Mouse (Mus musculus): ENCODE data around the gene Ackr3. TPM values are rescaled to one million over a fixed set of nuclear protein-coding genes. Genes with fewer than 3 reads are reported as not detected.

Gene Ackr3
- polyA plus RNA-seq, 1 experiment from 2014 or later: 29.4 TPM

DNA sequence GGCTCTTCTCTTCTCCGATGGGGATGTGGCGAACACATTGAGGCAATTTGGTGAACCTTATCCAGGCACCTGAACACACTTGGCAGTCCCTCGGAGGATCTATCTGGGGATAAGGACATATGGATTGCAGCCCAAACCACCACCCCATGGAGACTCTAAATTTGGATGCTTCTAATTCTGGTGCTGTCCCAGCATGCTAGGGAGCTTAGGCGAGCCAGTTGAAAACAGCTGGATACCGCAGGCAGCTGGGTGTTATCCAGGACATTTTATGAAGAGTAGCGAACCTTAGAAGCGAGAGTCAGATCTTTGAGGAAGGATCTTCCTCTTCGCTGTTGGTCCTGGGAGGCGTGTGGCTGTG lies 4.7 kb downstream of the Ackr3 start:
- Histone ChIP-seq H3K9me3 (ENCODE audit: control insufficient read depth, low read length) (no peaks in the 10 kb centered on the region), H3K9ac (ENCODE audit: low read length) (peak overlapping the region; percentile 21; the same call in 1 of the 2 replicates), H3K4me1 (ENCODE audit: control insufficient read depth, insufficient read depth, low read length) (peaks cover 38% of the 10 kb centered on the region), H3K4me3 (ENCODE audit: low read depth, low read length) (peak overlapping the region; percentile 67), H3K27me3 (ENCODE audit: control insufficient read depth, insufficient read depth, low read length) (no peaks in the 10 kb centered on the region), H3K36me3 (ENCODE audit: control insufficient read depth, insufficient read depth, low read length) (no peaks in the 10 kb centered on the region), H3K4me2 (peak overlapping the region; percentile 68), H3K27ac (ENCODE audit: low read depth, low read length) (peak overlapping the region; percentile 56)
- ATAC-seq (ENCODE audit: low FRiP score) (no peak), DNase-seq (ENCODE audit: low spot score, missing footprints) (no peak)
- WGBS: 74% methylated on average over 9 of the region's 9 CpGs

DNA sequence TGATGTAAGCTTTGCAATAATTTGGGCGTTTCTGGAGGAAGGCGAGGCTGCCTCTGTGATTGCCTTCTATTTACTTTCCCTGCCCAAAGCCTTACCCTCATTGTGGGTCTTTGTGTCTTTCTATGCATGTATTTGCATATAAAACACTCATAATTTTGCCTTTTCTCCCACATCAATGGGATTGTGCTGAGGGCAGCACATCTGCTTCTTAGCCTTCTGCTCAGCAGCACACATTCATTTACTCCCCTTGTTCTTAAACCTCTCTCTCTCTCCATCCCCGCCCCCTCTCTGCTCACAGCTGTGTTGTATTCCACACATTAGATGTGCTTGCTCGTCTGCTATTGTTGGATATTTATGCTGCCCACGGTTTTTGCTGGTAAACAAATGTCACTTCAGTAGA lies 5.3 kb downstream of the Ackr3 start:
- peak; percentile 30; the same call in 1 of the 2 replicates for ATAC-seq (ENCODE audit: low FRiP score)
- peaks cover 3% of the 10 kb centered on the region for H3K36me3 ChIP-seq (ENCODE audit: control insufficient read depth, insufficient read depth, low read length)

GRCm38 (mm10) chr1:90209741-90210140 lies 6.0 kb downstream of the Ackr3 start:
- peaks cover 32% of the 10 kb centered on the region for H3K4me1 ChIP-seq (ENCODE audit: control insufficient read depth, insufficient read depth, low read length)
- H3K9ac ChIP-seq (ENCODE audit: low read length): no peak overlapping the region
- H3K27ac ChIP-seq (ENCODE audit: low read depth, low read length): no peak overlapping the region
- no peaks in the 10 kb centered on the region for H3K27me3 ChIP-seq (ENCODE audit: control insufficient read depth, insufficient read depth, low read length)
- no peaks in the 10 kb centered on the region for H3K9me3 ChIP-seq (ENCODE audit: control insufficient read depth, low read length)
- no peak overlapping the region for H3K4me2 ChIP-seq
- WGBS: 89% methylated on average over 2 of the region's 2 CpGs
- no peak for DNase-seq (ENCODE audit: low spot score, missing footprints)
- H3K4me3 ChIP-seq (ENCODE audit: low read depth, low read length): no peak overlapping the region
- H3K36me3 ChIP-seq (ENCODE audit: control insufficient read depth, insufficient read depth, low read length): peaks cover 10% of the 10 kb centered on the region
- ATAC-seq (ENCODE audit: low FRiP score): no peak

More for the DNA sequence above, 5.3 kb downstream of the Ackr3 start:
- H3K4me3 ChIP-seq (ENCODE audit: low read depth, low read length): no peak overlapping the region
- H3K4me1 ChIP-seq (ENCODE audit: control insufficient read depth, insufficient read depth, low read length): peaks cover 36% of the 10 kb centered on the region
- no peaks in the 10 kb centered on the region for H3K9me3 ChIP-seq (ENCODE audit: control insufficient read depth, low read length)
- peak; percentile 73 for DNase-seq (ENCODE audit: low spot score, missing footprints)
- H3K27me3 ChIP-seq (ENCODE audit: control insufficient read depth, insufficient read depth, low read length): no peaks in the 10 kb centered on the region
- 63% methylated on average over 5 of the region's 5 CpGs for WGBS
- peak overlapping the region; percentile 12; the same call in 1 of the 2 replicates for H3K4me2 ChIP-seq
- H3K9ac ChIP-seq (ENCODE audit: low read length): no peak overlapping the region
- H3K27ac ChIP-seq (ENCODE audit: low read depth, low read length): peak overlapping the region; percentile 56; the same call in 1 of the 2 replicates

GRCm38 (mm10) chr1:90210346-90210745 lies 6.6 kb downstream of the Ackr3 start:
- no peak overlapping the region for H3K4me2 ChIP-seq
- 92% methylated on average over 6 of the region's 6 CpGs for WGBS
- H3K27ac ChIP-seq (ENCODE audit: low read depth, low read length): no peak overlapping the region
- no peak overlapping the region for H3K9ac ChIP-seq (ENCODE audit: low read length)
- no peaks in the 10 kb centered on the region for H3K27me3 ChIP-seq (ENCODE audit: control insufficient read depth, insufficient read depth, low read length)
- peaks cover 32% of the 10 kb centered on the region for H3K4me1 ChIP-seq (ENCODE audit: control insufficient read depth, insufficient read depth, low read length)
- no peak for ATAC-seq (ENCODE audit: low FRiP score)
- H3K9me3 ChIP-seq (ENCODE audit: control insufficient read depth, low read length): no peaks in the 10 kb centered on the region
- no peak overlapping the region for H3K4me3 ChIP-seq (ENCODE audit: low read depth, low read length)
- no peak for DNase-seq (ENCODE audit: low spot score, missing footprints)
- peaks cover 10% of the 10 kb centered on the region for H3K36me3 ChIP-seq (ENCODE audit: control insufficient read depth, insufficient read depth, low read length)

DNA sequence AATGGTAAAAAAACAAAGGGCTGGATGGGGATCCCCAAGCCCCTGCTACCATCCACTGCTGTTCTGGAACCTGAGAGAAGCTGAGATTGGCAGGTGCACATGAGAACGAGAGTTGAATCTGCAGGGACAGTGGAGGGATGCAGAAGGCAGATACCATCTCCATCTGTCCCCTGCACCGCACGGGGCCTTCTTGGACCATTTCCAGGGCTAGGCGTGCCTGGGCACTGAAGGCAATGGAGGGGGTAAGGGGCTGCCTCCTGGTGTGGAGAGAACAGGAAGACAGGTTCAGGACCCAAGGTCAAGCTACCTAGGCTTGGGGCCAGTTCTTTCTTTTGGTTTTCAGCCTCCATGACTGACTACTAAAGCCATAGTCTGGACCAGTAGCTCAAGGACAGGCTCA lies 7.0 kb downstream of the Ackr3 start:
- peaks cover 32% of the 10 kb centered on the region for H3K4me1 ChIP-seq (ENCODE audit: control insufficient read depth, insufficient read depth, low read length)
- no peak for ATAC-seq (ENCODE audit: low FRiP score)

GRCm38 (mm10) chr1:90212376-90212775 lies 8.6 kb downstream of the Ackr3 start:
- H3K4me2 ChIP-seq: no peak overlapping the region
- H3K36me3 ChIP-seq (ENCODE audit: control insufficient read depth, insufficient read depth, low read length): peaks cover 10% of the 10 kb centered on the region
- H3K27ac ChIP-seq (ENCODE audit: low read depth, low read length): no peak overlapping the region
- DNase-seq (ENCODE audit: low spot score, missing footprints): no peak
- no peak overlapping the region for H3K9ac ChIP-seq (ENCODE audit: low read length)
- 90% methylated on average over 6 of the region's 6 CpGs for WGBS
- ATAC-seq (ENCODE audit: low FRiP score): no peak
- no peaks in the 10 kb centered on the region for H3K9me3 ChIP-seq (ENCODE audit: control insufficient read depth, low read length)
- no peaks in the 10 kb centered on the region for H3K27me3 ChIP-seq (ENCODE audit: control insufficient read depth, insufficient read depth, low read length)
- no peak overlapping the region for H3K4me3 ChIP-seq (ENCODE audit: low read depth, low read length)
- H3K4me1 ChIP-seq (ENCODE audit: control insufficient read depth, insufficient read depth, low read length): peaks cover 19% of the 10 kb centered on the region

More for the DNA sequence above, 7.0 kb downstream of the Ackr3 start:
- no peak for DNase-seq (ENCODE audit: low spot score, missing footprints)
- no peaks in the 10 kb centered on the region for H3K27me3 ChIP-seq (ENCODE audit: control insufficient read depth, insufficient read depth, low read length)
- no peak overlapping the region for H3K27ac ChIP-seq (ENCODE audit: low read depth, low read length)
- no peak overlapping the region for H3K4me2 ChIP-seq
- H3K36me3 ChIP-seq (ENCODE audit: control insufficient read depth, insufficient read depth, low read length): peaks cover 10% of the 10 kb centered on the region
- H3K9me3 ChIP-seq (ENCODE audit: control insufficient read depth, low read length): no peaks in the 10 kb centered on the region
- H3K9ac ChIP-seq (ENCODE audit: low read length): no peak overlapping the region
- WGBS: 90% methylated on average over 4 of the region's 4 CpGs
- H3K4me3 ChIP-seq (ENCODE audit: low read depth, low read length): no peak overlapping the region

DNA sequence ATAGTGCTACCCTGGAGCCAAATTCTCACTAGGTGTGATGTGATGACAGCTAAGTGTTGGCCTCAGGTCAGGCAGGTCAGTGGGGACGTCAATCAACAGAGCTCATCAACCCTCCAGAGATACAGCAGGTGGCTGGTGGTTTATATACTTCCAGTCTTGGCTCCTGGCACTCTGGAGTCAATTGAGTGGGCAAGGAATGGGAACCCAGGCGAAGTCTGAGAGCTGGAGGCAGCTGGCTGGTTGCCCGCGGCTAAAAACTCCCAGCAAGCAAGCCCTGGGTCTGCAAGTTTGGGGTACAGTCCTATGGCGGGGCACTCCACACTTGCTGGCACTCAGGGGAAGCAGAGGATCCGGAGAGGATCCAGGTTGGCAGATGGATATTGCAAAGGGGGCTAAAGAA lies 9.1 kb downstream of the Ackr3 start:
- Histone ChIP-seq H3K4me2 (no peak overlapping the region), H3K27me3 (ENCODE audit: control insufficient read depth, insufficient read depth, low read length) (no peaks in the 10 kb centered on the region), H3K27ac (ENCODE audit: low read depth, low read length) (no peak overlapping the region), H3K4me1 (ENCODE audit: control insufficient read depth, insufficient read depth, low read length) (peaks cover 14% of the 10 kb centered on the region), H3K36me3 (ENCODE audit: control insufficient read depth, insufficient read depth, low read length) (peaks cover 10% of the 10 kb centered on the region), H3K9me3 (ENCODE audit: control insufficient read depth, low read length) (peaks cover 3% of the 10 kb centered on the region; the same call in 1 of the 2 replicates), H3K4me3 (ENCODE audit: low read depth, low read length) (no peak overlapping the region), H3K9ac (ENCODE audit: low read length) (no peak overlapping the region)
- ATAC-seq (ENCODE audit: low FRiP score) (no peak), DNase-seq (ENCODE audit: low spot score, missing footprints) (no peak)
- 92% methylated on average over 6 of the region's 6 CpGs for WGBS

DNA sequence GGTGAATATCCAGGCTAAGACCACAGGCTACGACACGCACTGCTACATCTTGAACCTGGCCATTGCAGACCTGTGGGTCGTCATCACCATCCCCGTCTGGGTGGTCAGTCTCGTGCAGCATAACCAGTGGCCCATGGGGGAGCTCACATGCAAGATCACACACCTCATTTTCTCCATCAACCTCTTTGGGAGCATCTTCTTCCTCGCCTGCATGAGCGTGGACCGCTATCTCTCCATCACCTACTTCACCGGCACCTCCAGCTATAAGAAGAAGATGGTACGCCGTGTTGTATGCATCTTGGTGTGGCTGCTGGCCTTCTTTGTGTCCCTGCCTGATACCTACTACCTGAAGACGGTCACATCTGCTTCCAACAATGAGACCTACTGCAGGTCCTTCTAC lies 10.2 kb downstream of the Ackr3 start:
- Histone ChIP-seq H3K4me1 (ENCODE audit: control insufficient read depth, insufficient read depth, low read length) (peaks cover 4% of the 10 kb centered on the region; the same call in 1 of the 2 replicates), H3K27ac (ENCODE audit: low read depth, low read length) (no peak overlapping the region), H3K36me3 (ENCODE audit: control insufficient read depth, insufficient read depth, low read length) (peaks cover 10% of the 10 kb centered on the region), H3K27me3 (ENCODE audit: control insufficient read depth, insufficient read depth, low read length) (no peaks in the 10 kb centered on the region), H3K4me3 (ENCODE audit: low read depth, low read length) (no peak overlapping the region), H3K9ac (ENCODE audit: low read length) (no peak overlapping the region), H3K9me3 (ENCODE audit: control insufficient read depth, low read length) (peaks cover 6% of the 10 kb centered on the region; the same call in 1 of the 2 replicates), H3K4me2 (no peak overlapping the region)
- WGBS: 96% methylated on average over 12 of the region's 12 CpGs
- DNase-seq (ENCODE audit: low spot score, missing footprints) (no peak), ATAC-seq (ENCODE audit: low FRiP score) (no peak)

DNA sequence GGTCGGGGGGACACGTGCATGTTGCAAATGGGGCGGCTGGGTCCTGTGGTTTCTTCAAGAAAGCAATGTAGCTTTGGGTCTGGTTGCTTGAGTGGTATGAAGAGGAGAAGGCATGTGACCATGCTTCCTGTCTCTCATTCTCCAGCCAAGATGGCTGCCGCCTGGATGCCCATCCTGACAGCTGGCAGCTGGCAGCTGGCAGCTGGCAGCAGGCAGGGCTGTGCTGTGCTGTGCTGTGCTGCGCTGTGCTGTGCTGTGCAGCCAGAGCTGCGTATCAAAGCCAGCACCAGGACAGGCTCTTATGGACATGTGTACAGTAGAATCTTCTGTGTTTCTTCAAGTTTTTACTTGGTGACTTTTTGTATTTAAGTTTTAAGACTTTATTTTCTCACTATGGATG lies 11.1 kb downstream of the Ackr3 start:
- ATAC-seq (ENCODE audit: low FRiP score): no peak
- H3K4me3 ChIP-seq (ENCODE audit: low read depth, low read length): no peak overlapping the region
- no peak overlapping the region for H3K9ac ChIP-seq (ENCODE audit: low read length)
- no peak for DNase-seq (ENCODE audit: low spot score, missing footprints)
- 94% methylated on average over 6 of the region's 6 CpGs for WGBS
- H3K9me3 ChIP-seq (ENCODE audit: control insufficient read depth, low read length): peaks cover 6% of the 10 kb centered on the region; the same call in 1 of the 2 replicates
- peaks cover 10% of the 10 kb centered on the region for H3K36me3 ChIP-seq (ENCODE audit: control insufficient read depth, insufficient read depth, low read length)
- H3K4me2 ChIP-seq: no peak overlapping the region
- H3K27me3 ChIP-seq (ENCODE audit: control insufficient read depth, insufficient read depth, low read length): no peaks in the 10 kb centered on the region; the same call in 1 of the 2 replicates
- H3K27ac ChIP-seq (ENCODE audit: low read depth, low read length): no peak overlapping the region
- H3K4me1 ChIP-seq (ENCODE audit: control insufficient read depth, insufficient read depth, low read length): peaks cover 3% of the 10 kb centered on the region; the same call in 1 of the 2 replicates

All from midbrain, embryonic 11.5 days (tissue).